Mouse (Mus musculus) ovary, postnatal 14 days (tissue): ENCODE measurements around the gene Casd1.
A peak's percentile ranks its signal among the peaks of the same experiment; 100 is the strongest.

Experiments used
- DNase-seq: peaks from one replicate; pipeline ENCODE4 v3.0.0; 2022; ENCODE audit warnings: low spot score

Casd1 gene

DNA sequence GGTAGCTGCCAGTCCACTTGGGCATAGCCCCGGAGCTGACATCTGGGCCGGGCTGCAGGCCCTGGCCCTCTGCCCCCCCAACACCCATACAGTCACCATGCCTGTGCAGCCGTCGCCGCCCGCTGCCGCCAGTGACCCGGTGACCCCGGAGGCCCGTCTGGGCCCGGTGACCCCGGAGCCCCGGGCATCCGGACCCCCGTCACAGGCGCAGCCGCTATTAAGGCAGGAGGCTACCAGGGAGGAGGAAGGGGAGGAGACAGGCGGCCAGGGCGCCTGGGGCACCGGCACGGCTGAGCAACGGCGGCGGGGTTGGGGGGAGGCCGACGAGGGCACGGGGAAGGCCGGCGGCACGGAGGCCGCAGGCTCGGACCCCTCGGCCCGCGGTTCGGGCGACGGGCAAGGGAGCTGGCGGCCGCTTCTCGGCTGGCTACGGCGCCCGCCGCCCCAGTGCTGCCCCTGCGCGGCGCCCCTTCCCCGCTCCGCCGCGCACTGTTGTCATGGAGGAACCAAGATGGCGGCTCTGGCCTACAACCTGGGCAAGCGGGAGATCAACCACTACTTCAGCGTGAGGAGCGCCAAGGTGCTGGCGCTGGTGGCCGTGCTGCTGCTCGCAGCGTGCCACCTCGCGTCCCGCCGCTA, at the start of gene Casd1:
Gene Casd1 (plus strand): TSS at position 182 of the 639 bp plus-strand sequence.
- peak; percentile 53 for DNase-seq

DNA sequence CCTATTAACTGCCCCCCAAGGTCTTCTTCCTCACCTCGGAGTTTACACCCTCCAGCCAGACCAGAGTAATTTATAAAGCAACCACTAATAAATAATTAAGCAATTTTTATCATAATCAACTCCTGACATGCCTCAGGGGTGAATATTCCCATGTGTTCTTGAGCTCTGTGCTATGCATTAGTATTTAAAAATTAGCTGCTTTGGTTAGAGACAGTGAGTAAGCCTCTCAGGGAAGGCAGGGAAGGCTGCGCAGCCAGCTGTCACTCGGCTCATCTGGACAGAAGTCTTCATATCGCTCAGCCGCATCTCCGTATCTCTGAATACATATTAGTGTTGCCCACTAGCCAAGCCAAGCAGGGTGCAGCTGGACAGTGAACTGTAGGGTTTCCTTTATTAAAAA, 45.3 kb upstream of the Casd1 start:
- DNase-seq, result no peak

DNA sequence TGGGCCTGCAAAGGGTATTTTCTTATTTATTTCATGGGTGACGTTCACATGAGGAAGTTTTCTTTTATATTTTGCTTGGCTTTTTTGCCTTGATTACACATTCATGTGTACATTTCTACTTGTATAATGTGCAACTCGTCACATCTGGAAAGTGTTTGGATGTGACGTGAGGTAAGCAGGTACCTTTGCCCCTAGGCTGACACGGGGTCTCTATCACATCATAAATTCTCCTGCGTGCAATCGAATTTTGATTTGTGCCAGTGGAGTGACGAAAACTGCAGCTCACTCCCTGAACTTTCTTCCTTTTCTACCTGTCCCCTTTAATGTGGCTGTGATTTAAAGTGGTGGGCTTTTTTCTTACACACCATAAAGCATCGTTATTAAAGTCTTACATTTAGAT, 43.6 kb upstream of the Casd1 start:
- no peak for DNase-seq

DNA sequence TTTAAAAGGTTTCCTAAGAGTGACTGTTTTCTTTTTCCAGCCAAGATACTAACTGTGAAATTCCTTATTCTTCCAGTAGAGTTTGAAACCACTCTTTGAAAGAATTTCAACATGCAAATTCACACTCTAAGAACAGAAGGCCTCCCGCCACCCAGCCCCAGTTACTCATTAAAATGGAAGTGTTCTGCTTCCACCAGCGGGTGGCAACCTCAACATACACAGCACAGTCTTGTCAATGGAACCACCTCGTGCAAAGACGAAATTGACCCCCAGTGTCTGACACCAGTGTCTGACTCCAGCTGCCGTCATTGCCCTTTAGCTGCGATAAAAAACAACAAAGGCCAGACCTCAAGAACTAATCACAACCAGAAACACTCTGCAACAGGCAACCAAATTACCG, 43.0 kb upstream of the Casd1 start:
- peak; percentile 30 for DNase-seq

DNA sequence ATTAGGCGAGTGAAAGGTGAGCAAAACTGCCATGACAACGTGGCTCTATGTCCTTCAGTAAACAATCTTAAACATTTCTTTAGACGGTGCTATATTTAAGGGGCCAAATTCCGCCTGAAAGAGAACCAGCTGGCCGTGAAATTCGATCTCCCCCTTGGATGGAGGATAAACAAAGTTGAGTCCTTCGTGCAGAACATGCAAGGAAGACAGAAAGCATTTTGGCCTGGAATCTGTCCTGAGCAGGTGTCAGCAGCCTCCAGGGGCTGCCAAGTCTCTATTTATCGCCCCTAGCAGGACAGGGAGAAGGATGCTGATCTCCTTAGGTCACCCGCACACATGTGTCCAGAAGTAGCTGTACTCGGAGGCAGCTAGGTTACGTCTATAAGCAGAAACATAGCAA, 39.5 kb upstream of the Casd1 start:
- DNase-seq, result no peak

DNA sequence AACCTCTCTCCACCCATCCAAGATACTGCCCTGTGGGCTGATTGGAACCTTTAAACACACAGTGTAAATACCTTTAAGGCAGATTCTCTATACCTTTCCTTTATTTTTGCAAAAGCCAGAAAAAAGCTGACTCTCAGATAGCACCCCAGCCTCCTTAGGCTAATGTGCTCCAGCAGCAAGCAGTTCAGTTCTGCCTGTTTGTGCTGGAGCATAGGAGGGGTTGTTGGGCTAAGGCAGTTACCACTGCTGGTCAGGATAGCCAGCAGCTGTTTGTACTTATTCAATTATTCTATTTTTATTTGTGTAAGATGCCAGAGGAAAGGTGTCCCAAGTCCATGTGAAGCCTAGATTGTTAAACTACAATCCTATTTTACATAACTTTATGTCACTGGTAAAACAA, 39.0 kb upstream of the Casd1 start:
- DNase-seq, result no peak

DNA sequence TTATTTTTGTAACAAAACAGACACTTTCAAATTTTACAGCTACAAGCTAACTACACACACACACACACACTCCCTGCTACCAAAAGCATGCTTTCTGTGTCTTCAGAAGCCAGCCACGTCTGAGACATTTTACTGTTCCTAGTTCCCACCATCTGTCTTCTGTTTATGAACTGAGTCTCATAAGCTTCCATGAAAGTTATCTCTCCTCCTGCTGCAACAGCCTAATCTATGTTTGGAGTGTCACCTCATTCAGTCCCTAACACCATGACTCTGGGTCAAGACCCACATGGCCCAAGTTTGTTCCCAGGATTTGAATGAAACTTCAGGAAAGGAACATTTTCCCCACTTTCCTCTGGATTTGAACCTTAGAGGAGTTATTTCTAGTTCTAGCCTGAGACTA, 38.2 kb upstream of the Casd1 start:
- no peak for DNase-seq

DNA sequence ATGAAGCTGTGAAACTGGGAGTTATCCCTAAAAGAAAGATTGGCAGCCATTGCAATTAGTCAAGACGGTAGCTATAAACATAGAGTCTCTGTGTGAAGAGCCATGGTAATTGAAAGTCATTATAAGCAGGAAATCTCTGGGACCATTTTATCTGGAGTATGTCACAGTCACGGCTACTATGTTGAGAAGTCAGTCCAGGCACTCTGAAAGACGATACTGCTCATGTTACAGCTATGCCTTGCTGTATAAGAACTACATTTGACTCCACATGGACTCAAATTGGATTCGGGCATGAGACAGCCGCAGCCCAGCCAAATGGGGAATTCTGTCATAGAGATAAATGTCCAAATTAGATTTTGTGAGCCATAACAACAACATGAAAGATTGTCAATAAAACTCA, 37.2 kb upstream of the Casd1 start:
- no peak for DNase-seq

DNA sequence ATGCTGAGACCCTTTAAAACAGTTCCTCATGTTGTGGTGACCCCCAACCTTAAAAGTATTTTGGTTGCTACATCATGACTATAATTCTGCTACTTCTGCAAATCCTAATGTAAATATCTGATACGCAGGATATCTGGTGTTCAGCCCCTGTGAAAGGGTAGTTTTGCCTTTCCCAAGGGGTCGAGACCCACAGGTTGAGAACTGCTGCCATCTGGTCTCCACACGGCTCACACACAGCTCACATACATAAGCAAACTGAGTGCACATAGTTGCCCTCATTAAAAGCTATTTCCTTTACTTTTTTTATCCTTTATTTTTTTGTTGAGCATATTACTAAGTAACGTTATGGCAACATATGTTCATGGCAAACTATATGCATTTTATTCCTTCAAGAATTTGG, 30.2 kb upstream of the Casd1 start:
- no peak for DNase-seq

DNA sequence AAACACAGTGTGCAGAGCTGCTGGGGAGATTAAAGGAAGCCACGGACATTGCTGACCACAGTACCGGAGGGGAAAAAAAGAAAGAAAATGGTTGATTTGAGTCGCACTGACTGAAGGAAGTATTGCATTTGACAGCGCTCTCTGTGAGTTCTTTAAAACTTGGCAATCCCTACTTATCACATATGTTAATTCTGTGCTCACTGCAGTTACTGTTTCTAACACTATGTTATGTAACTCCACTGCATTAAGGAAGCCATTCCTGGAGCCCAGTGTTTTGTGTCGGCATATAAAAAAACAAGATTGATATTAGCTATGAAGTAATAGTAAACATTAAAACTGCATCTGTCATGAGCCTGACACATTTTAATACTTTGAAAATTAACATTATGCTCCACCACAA, 22.9 kb upstream of the Casd1 start:
- DNase-seq, result no peak

DNA sequence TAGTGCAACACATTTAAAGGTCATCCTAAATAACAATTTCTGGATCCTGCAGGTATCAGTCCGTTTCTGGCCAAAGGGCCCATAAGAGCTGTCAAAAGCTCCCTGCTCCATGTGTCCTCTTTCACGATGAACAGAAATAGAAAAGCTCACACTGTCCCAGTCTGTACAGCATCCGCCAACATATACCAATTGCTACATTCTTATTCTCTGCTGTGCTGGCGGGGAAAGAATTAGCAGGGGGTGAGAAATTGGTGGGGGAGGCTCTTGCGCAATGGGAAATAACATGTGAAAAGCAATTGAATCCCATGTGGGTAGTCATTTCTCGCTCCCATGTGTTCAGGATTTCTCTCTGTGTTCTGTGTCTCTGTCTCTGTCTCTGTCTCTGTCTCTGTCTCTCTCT, 22.3 kb upstream of the Casd1 start:
- no peak for DNase-seq

DNA sequence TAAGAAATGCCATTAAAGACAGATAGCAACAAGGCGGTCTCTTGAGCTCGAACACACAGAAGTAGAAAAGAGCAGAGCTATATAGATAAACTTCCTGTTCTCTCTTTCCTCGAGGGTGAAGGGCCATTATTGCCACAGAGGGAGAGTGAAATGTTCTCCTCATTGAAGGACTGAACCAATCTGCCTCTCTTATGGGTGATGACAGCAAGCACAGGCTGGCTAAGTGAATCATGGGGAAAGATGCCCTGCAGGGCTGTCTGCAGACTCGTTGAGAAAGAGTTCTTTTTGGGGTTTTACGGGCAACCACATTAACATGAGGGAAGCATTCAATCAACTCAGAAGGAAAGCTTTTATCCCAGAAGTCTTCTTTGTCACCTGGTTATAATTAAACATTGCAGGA, 21.0 kb upstream of the Casd1 start:
- DNase-seq, result no peak

DNA sequence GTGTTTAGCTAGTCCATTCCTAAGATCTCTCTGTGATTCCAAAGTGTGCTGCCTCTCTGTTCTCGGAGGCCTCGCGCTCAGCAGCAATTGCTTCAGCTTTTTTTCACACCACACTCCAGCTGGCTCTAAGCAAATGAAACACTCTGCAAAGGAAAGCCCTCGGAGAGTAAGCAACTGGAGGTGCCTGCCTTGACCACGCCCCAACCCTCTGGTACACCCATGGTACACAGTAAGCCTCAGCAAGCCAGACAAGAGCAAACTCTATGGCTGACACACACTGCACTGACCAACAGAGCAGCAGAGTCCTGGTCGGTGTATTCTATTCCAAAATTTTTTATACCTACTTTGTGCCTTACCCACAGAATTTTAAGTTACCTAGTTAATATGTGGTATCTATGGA, 17.2 kb upstream of the Casd1 start:
- no peak for DNase-seq

DNA sequence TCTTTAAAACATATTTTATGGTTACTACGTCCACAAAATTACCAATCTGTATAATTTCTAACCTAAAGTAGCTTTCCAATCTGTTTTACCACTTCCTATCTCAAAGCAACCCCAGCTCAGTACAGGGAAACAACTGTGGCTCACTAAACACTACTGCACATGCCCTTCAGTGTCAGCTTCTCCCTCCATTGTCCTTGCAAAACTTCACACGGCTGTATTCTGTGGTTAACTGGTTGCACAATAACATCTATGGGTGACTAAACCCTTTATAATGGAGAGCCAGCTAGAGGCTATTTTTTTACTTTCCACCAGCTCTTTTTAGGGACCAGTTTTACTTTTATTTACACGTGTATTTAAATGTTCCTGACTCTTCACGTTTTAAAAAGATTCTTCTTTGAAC, 12.7 kb upstream of the Casd1 start:
- no peak for DNase-seq

DNA sequence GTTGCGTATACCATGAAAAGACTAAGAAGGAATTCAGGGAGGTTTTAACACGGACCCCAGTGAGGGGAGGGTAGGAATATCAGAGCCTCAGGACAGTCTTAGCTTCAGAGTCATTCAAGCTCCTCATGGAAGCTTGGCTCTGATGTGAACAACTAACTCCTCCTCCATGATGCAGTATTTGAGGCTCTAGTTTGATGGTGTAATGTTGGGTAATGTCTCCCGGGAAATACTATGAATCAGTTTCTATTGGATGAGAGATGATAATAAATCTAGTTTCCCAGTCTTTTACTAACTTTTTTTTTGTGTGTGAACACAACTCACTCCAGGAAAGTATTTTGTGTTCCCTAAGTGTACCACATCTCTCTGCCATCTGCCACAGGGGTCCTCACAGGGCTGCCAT, 11.9 kb upstream of the Casd1 start:
- DNase-seq, result no peak

DNA sequence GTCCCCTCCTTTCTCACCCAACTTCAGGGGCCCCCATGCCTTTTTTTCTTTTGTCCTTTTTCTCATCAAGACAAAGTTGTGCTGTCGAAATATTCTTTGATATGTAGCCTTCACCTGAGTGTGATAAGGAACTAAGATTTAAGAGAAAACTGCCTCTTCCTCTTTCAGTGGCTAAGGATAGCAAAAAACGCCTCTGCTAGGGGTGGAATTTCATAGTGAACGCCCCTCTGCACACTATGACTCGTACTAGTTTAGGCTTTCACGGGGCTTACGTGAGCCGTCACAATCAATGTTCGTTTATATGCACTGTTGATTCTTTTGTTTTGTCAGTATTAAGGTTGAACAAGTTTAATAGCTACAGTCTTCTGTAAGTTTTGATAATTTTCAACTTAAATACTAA, 10.6 kb upstream of the Casd1 start:
- no peak for DNase-seq

DNA sequence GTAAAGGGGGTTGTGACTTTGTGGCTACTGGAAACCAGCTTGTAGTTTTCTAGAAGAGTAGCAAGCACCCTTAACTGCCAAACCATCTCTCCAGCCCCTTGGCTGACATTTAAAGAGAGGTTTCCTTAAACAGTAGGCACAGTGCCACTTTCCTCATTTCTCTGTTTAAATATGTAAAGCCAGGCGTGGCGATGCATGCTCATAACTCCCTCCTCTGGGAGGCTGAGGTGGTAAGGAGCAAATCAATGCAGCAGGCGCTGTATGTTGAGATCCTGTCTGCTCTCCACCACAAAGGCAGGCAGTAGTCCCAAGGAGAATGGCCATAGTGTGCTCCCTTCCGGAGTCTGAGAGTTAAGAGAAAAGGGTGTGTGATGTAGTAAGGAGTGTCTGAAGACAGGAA, 2.9 kb upstream of the Casd1 start:
- no peak for DNase-seq

DNA sequence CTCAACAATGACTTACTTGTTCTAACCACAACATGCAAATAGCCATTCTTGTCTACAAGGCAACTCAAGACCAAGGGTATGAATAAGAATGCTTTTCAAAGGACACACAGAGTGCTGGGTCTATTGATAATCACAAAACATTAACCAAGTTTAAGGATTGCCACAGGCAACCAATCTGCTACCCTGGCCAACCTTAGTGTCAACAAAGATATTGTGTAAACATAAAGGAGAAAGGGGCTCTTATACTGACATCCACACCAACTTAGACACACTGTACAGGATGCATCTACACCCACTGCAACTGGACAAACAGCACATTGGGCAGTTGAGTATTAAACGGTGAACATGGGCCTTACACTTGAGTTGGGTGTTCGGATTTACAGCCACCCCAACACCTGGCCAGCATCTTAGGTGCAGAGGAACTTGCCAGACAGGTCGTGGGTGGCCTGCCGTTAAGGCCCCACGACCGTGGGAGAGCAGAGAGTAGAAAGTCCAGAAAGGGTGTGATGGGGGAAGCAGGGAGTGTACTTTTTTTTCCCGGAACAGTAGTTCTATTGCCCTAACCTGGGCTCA, 468 bp upstream of the Casd1 start:
- DNase-seq, result no peak

DNA sequence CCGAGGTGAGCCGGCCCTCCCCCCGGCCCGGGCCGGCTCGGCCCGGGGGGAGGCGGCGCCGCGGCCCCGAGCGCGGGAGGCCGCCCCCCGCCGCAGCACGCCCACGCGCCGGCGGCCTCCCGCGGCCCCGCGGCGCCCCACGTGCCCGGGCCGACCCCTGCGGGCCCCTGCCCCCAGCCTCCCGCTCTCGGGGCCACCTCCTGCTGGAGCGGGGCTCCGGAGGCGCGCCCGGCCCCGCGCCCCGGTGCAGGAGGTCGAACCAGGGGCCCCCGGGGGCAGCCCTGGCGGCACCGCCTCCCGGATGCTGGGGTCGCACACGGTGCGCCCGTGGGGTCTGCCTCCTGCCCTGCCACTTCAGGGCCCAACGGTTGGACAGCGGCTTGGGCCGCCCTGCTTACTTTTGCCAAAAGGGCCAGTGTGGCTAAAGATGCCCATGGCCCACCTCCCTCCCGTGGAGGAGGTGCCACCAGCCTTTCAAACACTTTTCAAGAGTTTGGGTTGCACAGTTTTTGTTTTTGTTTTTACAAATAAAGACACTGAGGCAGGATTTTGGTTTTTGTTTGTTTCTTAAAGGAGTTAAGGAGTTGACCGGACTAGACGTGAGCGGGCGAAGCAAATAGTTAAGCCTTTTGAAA, 775 bp downstream of the Casd1 start:
- DNase-seq, result peak; percentile 33

DNA sequence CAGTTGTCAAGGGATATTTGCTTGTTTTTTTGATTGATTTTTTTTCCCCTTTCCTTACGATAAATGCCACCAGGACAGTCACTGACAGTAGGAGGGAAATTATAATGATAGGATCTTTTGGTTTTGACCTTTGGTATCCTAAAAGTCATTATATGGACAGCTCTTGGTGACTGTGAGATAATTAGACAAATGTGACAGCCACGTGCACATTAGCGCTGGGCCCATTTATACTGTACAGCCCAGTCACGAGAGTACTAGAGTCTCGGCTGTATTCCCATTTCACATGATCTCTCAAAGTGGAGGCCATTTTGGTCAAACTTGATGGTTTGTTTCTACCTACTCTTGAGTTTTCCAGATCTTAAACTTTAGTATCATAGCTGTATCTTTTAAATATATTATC, 1.4 kb downstream of the Casd1 start:
- DNase-seq, result no peak

DNA sequence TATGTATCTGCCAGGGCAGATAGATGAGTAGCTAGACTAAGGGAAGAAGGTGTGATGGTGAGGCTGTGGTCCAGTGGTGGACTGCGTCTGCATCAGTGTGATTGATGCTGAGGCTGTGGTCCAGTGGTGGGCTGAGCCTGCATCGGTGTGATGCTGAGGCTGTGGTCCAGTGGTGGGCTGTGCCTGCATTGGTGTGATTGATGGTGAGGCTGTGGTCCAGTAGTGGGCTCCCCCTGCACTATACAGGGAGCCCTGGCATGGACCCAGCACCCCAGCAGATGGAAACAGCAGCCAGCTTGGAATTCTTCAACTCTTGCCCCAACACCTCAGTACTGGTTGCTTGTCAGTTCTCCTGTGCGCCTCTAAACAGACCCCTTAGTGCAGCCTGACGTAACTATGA, 5.8 kb downstream of the Casd1 start:
- no peak for DNase-seq

DNA sequence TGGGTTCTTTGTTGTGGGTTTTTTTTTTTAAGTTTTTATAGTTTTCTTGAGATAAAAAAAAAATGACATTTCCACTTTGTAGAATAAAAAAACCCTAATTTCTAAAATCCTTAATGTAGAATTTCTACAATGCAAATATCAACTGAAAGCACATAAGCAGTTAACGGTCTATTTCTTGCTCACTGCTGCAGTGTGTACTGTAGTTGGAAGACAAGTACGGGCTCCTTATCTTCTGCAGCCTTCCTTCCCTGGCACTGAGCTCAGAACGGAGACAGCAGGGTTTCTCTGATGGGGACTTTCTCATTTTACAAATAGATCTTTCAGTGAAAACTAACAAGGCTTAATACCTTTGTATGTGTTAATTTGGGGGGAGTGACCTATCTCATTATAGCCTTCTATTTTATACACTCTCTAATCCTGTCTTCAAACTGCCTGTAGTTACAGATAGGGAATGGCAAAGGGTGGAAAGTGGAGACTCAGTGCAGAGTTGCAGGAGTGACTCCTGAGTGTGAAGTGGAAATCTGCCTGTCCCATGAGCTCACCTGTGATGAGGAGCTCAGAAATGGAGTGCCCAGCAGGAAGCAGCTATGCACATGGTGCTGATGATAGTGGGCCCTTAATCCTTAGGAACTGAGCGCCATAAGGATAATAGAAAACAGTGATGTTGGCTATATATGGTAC, 9.7 kb downstream of the Casd1 start:
- no peak for DNase-seq

DNA sequence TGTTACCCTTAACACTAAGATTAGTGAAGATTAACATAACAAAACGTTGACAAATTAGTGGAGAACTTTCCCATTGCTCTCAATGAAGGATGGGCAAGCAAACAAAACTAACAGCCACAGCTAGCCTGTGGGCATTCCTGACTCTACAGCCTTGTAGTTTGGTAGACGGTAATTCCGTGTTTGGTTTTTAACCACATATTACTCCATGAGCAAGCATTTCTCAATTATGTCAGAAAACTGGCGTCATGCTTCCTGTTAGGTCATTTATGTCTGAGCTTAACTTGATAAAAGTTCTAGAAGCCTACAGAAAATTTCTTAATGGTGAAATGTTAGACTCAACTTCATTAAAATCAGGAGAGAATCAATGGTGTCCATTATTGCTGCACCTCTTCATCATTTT, 11.2 kb downstream of the Casd1 start:
- DNase-seq, result no peak

DNA sequence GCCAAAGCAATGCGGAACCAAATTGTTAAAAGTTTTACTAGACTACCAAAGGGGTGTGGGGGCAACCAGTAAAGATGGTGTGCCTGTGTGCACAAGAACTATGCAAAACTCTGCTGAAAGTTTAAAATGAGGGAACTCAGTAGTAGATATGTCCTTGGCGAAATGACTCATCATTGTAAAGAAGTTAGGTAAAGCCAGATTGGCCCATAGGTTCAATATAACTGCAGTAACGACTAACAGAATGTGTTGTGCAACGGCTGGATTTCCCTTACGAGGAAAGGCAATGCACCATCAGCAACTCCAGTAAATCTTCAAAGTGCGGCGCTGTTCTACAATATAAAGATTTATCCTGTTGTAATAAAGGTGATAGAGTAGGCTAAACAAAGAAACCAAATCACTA, 11.8 kb downstream of the Casd1 start:
- DNase-seq, result no peak
